Mouse (Mus musculus) megakaryocyte, embryonic 14.5 days (primary cell): ENCODE results near the gene Acbd3.

Experiments
- FLI1 ChIP-seq: IDR thresholded peaks from 2 replicates; pipeline ENCODE4 v1.6.1; 2012; ENCODE audit warnings: low read length, inconsistent platforms, mixed read lengths
- GATA1 ChIP-seq: IDR thresholded peaks from 3 replicates; pipeline ENCODE4 v1.6.1; 2012; ENCODE audit warnings: mixed read lengths, low read length, inconsistent platforms, borderline replicate concordance

GRCm38 (mm10) chr1:180757252-180757955, 31.6 kb downstream of the Acbd3 start:
- TF ChIP-seq GATA1, result no peak
- no peak for TF ChIP-seq FLI1
